Mouse (Mus musculus) bone marrow, adult 2 months (tissue): ENCODE measurements around the gene C3.

Experiments
- CTCF ChIP-seq: fragments of 200-500 bp; IDR thresholded peaks from 2 replicates; pipeline ENCODE4 v1.5.1; 2011; ENCODE audit warnings: low read length, control low read depth; ENCODE audit not compliant: control insufficient read depth, insufficient read depth
- POLR2A ChIP-seq: fragments of 200-500 bp; IDR thresholded peaks from 2 replicates; pipeline ENCODE4 v1.6.1; 2011; ENCODE audit warnings: low read depth, mild to moderate bottlenecking, control low read depth, low read length, borderline replicate concordance; ENCODE audit not compliant: control insufficient read depth

- TF ChIP-seq POLR2A (no peak), CTCF (no peak)
Measured at GRCm38 (mm10) chr17:57234254-57234928, 6.5 kb upstream of the C3 start.
